Mouse (Mus musculus): Measurements from ENCODE around the gene Olfr572. TPM values are rescaled to one million over a fixed set of nuclear protein-coding genes. Genes with fewer than 3 reads are reported as not detected.

Gene Olfr572
- polyA plus RNA-seq, 1 experiment from 2014 or later, result not detected

DNA sequence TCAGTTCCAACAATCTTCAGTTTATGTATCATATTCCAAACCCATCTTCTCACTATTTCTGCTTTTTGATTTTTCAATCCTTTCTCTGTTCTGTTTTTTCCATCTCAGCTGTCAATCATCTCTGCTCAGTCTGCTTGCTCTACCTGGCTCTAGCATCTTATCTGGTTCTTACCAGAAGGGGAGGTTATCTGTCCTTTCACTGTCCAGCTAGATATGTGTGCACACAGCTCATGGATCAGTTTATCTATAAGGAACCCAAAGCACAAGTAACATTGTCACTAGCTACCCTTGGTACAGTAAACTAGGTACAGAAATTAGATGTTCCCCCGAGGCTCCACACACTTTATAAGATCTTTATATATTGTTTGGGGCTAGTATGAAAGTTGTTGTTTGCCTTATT lies 19.2 kb downstream of the Olfr572 start:
- H3K4me2 ChIP-seq (replicated peaks), result no peak overlapping the region
- no peak for DNase-seq (ENCODE audit: low spot score)
- 90% methylated on average over 1 of the region's 1 CpGs for WGBS
- no peak for ATAC-seq (ENCODE audit: low FRiP score)
- H3K27ac ChIP-seq, result no peak overlapping the region
- H3K27me3 ChIP-seq (ENCODE audit: control insufficient read depth, insufficient read depth, low read length), result no peaks in the 10 kb centered on the region
- no peaks in the 10 kb centered on the region for H3K9me3 ChIP-seq (ENCODE audit: control insufficient read depth, low read length)
- H3K4me1 ChIP-seq (replicated peaks; ENCODE audit: control insufficient read depth, insufficient read depth, low read length), result no peaks in the 10 kb centered on the region
- no peak overlapping the region for H3K9ac ChIP-seq
- H3K4me3 ChIP-seq (replicated peaks; ENCODE audit: low read length), result no peak overlapping the region
- no peaks in the 10 kb centered on the region for H3K36me3 ChIP-seq (replicated peaks; ENCODE audit: control insufficient read depth, insufficient read depth)

DNA sequence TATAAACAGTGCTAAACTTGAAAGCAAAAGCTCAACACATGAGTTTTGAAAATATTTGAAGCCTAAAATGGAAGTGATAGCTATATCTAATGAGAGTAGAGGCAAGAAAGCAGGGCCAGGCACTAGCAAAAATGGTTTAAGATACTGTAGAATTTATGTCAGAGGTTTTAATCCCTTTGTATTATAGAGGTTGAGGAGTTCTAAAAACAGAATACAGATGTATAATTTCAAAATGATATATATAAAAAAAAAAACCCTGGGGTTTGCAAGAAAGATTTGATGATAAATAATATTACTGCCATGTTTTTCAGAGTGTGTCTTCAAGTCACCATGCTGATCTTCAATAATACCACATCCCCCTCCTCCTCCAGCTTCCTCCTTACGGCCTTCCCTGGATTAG lies 24.0 kb downstream of the Olfr572 start, which contains the start of gene Olfr574:
TSS of gene Olfr574 (plus strand) at position 301 of the 400 bp plus-strand sequence.
- H3K4me2 ChIP-seq (replicated peaks), result no peak within 1 kb of the TSS
- WGBS, result 92% methylated on average over 1 of the region's 1 CpGs

DNA sequence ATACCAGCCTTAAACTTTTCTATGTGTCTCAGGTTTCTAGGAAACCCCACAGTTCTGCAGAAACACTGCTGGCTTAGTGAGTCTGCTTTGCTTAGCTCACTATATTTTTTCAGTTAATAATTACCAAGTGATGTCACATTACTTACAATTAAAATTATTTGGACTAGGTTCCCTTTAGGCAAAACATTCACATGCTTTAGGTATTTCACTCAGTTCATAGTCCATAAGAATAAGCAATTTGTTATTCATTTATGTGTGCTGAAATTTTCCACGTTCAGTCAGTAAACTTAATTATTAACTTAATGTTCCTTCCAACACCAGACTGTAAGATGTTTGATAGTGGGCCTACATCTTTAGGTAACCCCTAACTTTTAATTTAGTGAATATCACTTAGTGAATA lies 26.5 kb downstream of the Olfr572 start:
- H3K4me2 ChIP-seq (replicated peaks), result no peak overlapping the region
- WGBS, result 86% methylated on average over 1 of the region's 1 CpGs
- H3K4me1 ChIP-seq (replicated peaks; ENCODE audit: control insufficient read depth, insufficient read depth, low read length), result no peaks in the 10 kb centered on the region
- ATAC-seq (ENCODE audit: low FRiP score) (no peak), DNase-seq (ENCODE audit: low spot score) (no peak)
- no peak overlapping the region for H3K27ac ChIP-seq
- H3K9me3 ChIP-seq (ENCODE audit: control insufficient read depth, low read length), result no peaks in the 10 kb centered on the region
- H3K4me3 ChIP-seq (replicated peaks; ENCODE audit: low read length), result no peak overlapping the region
- H3K36me3 ChIP-seq (replicated peaks; ENCODE audit: control insufficient read depth, insufficient read depth), result no peaks in the 10 kb centered on the region
- H3K9ac ChIP-seq, result no peak overlapping the region
- no peaks in the 10 kb centered on the region for H3K27me3 ChIP-seq (ENCODE audit: control insufficient read depth, insufficient read depth, low read length)

More for the DNA sequence above, 24.0 kb downstream of the Olfr572 start, which contains the start of gene Olfr574:
- H3K9ac ChIP-seq, result no peak within 1 kb of the TSS
- H3K27ac ChIP-seq, result no peak within 1 kb of the TSS
- DNase-seq (ENCODE audit: low spot score) (no peak), ATAC-seq (ENCODE audit: low FRiP score) (no peak)
- H3K4me3 ChIP-seq (replicated peaks; ENCODE audit: low read length), result no peak within 1 kb of the TSS
- no peaks in the 10 kb centered on the region for H3K9me3 ChIP-seq (ENCODE audit: control insufficient read depth, low read length)
- no peaks in the 10 kb centered on the region for H3K36me3 ChIP-seq (replicated peaks; ENCODE audit: control insufficient read depth, insufficient read depth)
- no peaks in the 10 kb centered on the region for H3K27me3 ChIP-seq (ENCODE audit: control insufficient read depth, insufficient read depth, low read length)
- no peaks in the 10 kb centered on the region for H3K4me1 ChIP-seq (replicated peaks; ENCODE audit: control insufficient read depth, insufficient read depth, low read length)

DNA sequence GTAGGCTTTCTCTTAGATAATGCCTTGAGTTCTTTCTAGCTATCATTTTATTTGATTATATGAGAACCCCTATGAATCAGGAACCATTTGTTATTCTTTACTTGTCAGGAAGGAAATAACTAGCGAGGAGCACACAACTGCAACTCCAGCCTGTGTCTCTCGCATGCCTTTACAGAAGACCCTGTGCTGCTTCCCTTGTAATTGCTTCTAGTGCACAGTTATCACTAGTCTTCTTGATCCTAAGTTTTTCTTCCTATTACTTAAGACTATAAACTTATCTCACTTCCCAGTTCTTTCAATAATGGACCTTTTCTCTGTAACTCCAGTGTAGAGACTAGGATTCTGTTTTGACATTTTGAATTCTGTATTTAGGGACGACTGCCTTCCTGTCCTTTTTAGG lies 33.9 kb downstream of the Olfr572 start:
- WGBS, result 79% methylated on average over 3 of the region's 3 CpGs
- Histone ChIP-seq H3K36me3 (replicated peaks; ENCODE audit: control insufficient read depth, insufficient read depth) (no peaks in the 10 kb centered on the region), H3K9ac (no peak overlapping the region), H3K27ac (no peak overlapping the region), H3K9me3 (ENCODE audit: control insufficient read depth, low read length) (no peaks in the 10 kb centered on the region), H3K4me1 (replicated peaks; ENCODE audit: control insufficient read depth, insufficient read depth, low read length) (no peaks in the 10 kb centered on the region), H3K4me2 (replicated peaks) (no peak overlapping the region), H3K27me3 (ENCODE audit: control insufficient read depth, insufficient read depth, low read length) (no peaks in the 10 kb centered on the region), H3K4me3 (replicated peaks; ENCODE audit: low read length) (no peak overlapping the region)
- no peak for ATAC-seq (ENCODE audit: low FRiP score)
- no peak for DNase-seq (ENCODE audit: low spot score)

DNA sequence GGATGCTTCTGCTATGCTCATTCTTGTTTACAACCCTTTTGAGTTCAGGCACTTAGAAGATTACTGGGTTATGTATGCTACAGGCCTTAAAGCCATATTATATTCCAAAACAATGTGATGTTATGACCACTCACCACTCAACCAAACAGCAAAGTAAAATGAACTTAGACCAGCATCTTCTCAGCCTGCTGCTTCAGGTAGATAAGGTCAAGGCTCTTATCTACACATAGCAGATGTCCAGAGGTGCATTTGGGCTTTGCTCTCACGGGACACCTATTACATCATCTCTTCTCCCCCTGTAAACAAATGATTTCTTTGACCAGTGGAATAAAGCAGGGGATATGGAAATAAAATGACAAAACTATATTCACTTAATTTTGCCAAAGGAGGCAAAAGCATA lies 34.4 kb downstream of the Olfr572 start, which contains the start of gene Olfr575:
TSS of gene Olfr575 (minus strand) at position 183 of the 400 bp plus-strand sequence.
- no peak for ATAC-seq (ENCODE audit: low FRiP score)

DNA sequence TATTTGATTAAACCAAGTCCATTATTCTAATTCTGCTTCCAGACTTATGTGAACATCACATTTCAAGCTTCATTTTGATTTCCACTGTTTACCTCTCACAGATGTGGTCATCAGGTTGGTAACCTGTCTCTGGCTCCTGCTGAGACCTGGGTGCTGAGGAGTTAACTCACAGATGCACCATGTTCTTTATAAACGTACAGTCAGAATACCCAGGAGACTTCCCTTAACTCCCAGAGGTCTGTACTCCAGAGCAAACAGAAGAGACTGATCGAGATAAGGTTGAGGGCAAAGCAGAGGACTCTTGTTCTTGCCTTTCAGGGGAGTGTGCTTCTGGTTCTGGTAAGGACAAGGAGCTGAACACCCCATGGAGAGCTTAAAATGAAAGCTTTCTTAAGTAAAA lies 38.2 kb downstream of the Olfr572 start, which contains the start of gene Olfr576:
TSS of gene Olfr576 (plus strand) at position 301 of the 400 bp plus-strand sequence.
- no peaks in the 10 kb centered on the region for H3K36me3 ChIP-seq (replicated peaks; ENCODE audit: control insufficient read depth, insufficient read depth)
- no peak within 1 kb of the TSS for H3K9ac ChIP-seq
- no peaks in the 10 kb centered on the region for H3K9me3 ChIP-seq (ENCODE audit: control insufficient read depth, low read length)
- H3K27ac ChIP-seq, result no peak within 1 kb of the TSS
- H3K4me3 ChIP-seq (replicated peaks; ENCODE audit: low read length), result no peak within 1 kb of the TSS
- no peak within 1 kb of the TSS for H3K4me2 ChIP-seq (replicated peaks)
- ATAC-seq (ENCODE audit: low FRiP score), result no peak
- no peaks in the 10 kb centered on the region for H3K4me1 ChIP-seq (replicated peaks; ENCODE audit: control insufficient read depth, insufficient read depth, low read length)
- 57% methylated on average over 2 of the region's 2 CpGs for WGBS
- H3K27me3 ChIP-seq (ENCODE audit: control insufficient read depth, insufficient read depth, low read length), result no peaks in the 10 kb centered on the region
- no peak for DNase-seq (ENCODE audit: low spot score)

More for the DNA sequence above, 34.4 kb downstream of the Olfr572 start, which contains the start of gene Olfr575:
- no peaks in the 10 kb centered on the region for H3K4me1 ChIP-seq (replicated peaks; ENCODE audit: control insufficient read depth, insufficient read depth, low read length)
- 73% methylated on average over 1 of the region's 1 CpGs for WGBS
- H3K27me3 ChIP-seq (ENCODE audit: control insufficient read depth, insufficient read depth, low read length), result no peaks in the 10 kb centered on the region
- no peak within 1 kb of the TSS for H3K4me3 ChIP-seq (replicated peaks; ENCODE audit: low read length)
- H3K9me3 ChIP-seq (ENCODE audit: control insufficient read depth, low read length), result no peaks in the 10 kb centered on the region
- H3K36me3 ChIP-seq (replicated peaks; ENCODE audit: control insufficient read depth, insufficient read depth), result no peaks in the 10 kb centered on the region
- no peak within 1 kb of the TSS for H3K27ac ChIP-seq
- no peak within 1 kb of the TSS for H3K4me2 ChIP-seq (replicated peaks)
- H3K9ac ChIP-seq, result no peak within 1 kb of the TSS
- DNase-seq (ENCODE audit: low spot score), result no peak

DNA sequence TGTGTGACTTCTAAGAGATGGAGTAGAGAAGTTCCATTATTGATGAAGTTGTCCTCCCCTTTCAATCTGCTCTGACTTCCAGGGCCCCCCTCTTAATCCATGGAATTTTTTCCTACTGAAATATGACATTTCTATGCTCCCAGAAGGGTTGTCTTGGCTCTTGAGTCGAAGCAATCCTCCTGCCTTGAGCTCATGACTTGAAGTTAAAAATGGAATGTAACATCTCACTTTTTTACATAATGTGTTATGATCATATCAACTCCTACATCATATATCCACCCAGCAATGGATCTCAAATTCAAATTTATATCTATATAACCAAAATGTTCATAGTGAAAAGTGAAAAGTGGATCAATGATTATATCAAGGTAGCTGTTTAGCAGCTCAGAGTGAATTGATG lies 50.2 kb downstream of the Olfr572 start:
- ATAC-seq (ENCODE audit: low FRiP score) (no peak), DNase-seq (ENCODE audit: low spot score) (no peak)
- 35% methylated on average over 1 of the region's 1 CpGs for WGBS
- no peak overlapping the region for H3K27ac ChIP-seq
- H3K4me1 ChIP-seq (replicated peaks; ENCODE audit: control insufficient read depth, insufficient read depth, low read length), result no peaks in the 10 kb centered on the region
- H3K9ac ChIP-seq, result no peak overlapping the region
- no peak overlapping the region for H3K4me3 ChIP-seq (replicated peaks; ENCODE audit: low read length)
- no peaks in the 10 kb centered on the region for H3K36me3 ChIP-seq (replicated peaks; ENCODE audit: control insufficient read depth, insufficient read depth)
- H3K4me2 ChIP-seq (replicated peaks), result no peak overlapping the region
- H3K9me3 ChIP-seq (ENCODE audit: control insufficient read depth, low read length), result no peaks in the 10 kb centered on the region
- no peaks in the 10 kb centered on the region for H3K27me3 ChIP-seq (ENCODE audit: control insufficient read depth, insufficient read depth, low read length)

DNA sequence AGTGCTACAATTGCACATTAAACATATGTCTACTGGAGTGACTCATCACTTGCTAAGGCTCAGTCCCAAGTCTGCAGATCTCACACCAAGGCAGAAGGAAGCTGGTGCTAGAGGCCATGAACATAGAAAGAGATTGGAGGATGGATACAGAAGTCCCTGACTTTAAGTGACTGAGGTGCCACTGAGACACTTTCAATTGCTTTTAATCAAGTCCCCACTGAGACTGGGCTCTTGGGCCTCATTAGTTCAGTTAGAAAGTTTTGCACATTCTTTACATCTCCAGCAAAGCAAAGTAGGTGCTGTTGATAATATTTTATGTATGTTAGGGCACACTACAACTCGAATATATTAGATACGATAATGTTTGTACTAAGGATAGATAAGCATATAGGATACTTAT lies 51.6 kb downstream of the Olfr572 start, which contains the start of gene Olfr577:
TSS of gene Olfr577 (minus strand) at position 101 of the 400 bp plus-strand sequence.
- Histone ChIP-seq H3K27ac (no peak within 1 kb of the TSS), H3K4me1 (replicated peaks; ENCODE audit: control insufficient read depth, insufficient read depth, low read length) (no peaks in the 10 kb centered on the region), H3K4me3 (replicated peaks; ENCODE audit: low read length) (no peak within 1 kb of the TSS), H3K4me2 (replicated peaks) (no peak within 1 kb of the TSS), H3K9ac (no peak within 1 kb of the TSS), H3K27me3 (ENCODE audit: control insufficient read depth, insufficient read depth, low read length) (no peaks in the 10 kb centered on the region), H3K9me3 (ENCODE audit: control insufficient read depth, low read length) (0 out of 2 replicates have a peak, but pooled peaks cover 3% of the 10 kb centered on the region), H3K36me3 (replicated peaks; ENCODE audit: control insufficient read depth, insufficient read depth) (no peaks in the 10 kb centered on the region)
- WGBS, result 85% methylated on average over 2 of the region's 2 CpGs
- DNase-seq (ENCODE audit: low spot score) (no peak), ATAC-seq (ENCODE audit: low FRiP score) (no peak)

All from hindbrain, embryonic 14.5 days (tissue).